Mouse (Mus musculus): ENCODE data around the gene L1cam.

DNA sequence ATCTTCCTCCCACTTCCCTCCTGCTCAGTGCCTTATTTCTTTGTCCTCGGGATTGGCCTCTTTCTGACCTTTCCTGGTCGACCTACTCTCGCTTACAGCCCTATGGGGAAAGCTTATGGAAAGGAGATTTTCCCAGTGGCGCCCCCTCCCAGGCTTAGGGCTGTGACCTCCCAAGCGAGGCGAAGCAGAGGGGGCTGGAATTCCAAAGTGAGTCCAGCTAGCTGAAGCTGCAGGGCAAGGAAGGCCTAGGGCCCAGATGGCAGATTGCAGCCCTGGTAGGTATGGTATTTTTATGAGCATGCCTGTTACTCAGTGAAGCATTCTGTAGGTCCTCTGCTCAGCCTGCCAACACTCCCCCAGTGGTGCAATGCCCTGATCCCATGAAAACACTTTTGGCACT lies 14.4 kb downstream of the L1cam start:
- TF ChIP-seq E2F4 (IDR thresholded peaks at IDR 0.05; ENCODE audit: insufficient replicate concordance, low read depth, low read length) (no peak), CHD2 (IDR thresholded peaks at IDR 0.05; ENCODE audit: low read length) (no peak), POLR2A (IDR thresholded peaks at IDR 0.05; ENCODE audit: low read depth, low read length) (no peak), MAFK (IDR thresholded peaks at IDR 0.05; ENCODE audit: insufficient replicate concordance, low read length) (no peak), ELF1 (IDR thresholded peaks at IDR 0.05; ENCODE audit: low read depth, low read length) (no peak), TCF12 (IDR thresholded peaks at IDR 0.05; ENCODE audit: low read depth, low read length) (no peak), EP300 (IDR thresholded peaks at IDR 0.05; ENCODE audit: low read length) (no peak), CTCF (conservative IDR thresholded peaks at IDR 0.05 in 1 of 2, IDR thresholded peaks at IDR 0.05 in 1 of 2; ENCODE audit: low read depth in 2 of 2, low read length in 2 of 2) (no peak), MAX (IDR thresholded peaks at IDR 0.05; ENCODE audit: low read length) (no peak), ZKSCAN1 (IDR thresholded peaks at IDR 0.05; ENCODE audit: borderline replicate concordance, low read depth, low read length) (no peak), SMC3 (IDR thresholded peaks at IDR 0.05; ENCODE audit: low read depth, low read length) (no peak), GABPA (IDR thresholded peaks at IDR 0.05; ENCODE audit: insufficient replicate concordance, low read depth, low read length) (no peak)

Measured in CH12.LX (cell line).